Mouse (Mus musculus): ENCODE results near the gene Prpsap2.

- TF ChIP-seq CTCF (IDR thresholded peaks at IDR 0.05) (no peak), EP300 (IDR thresholded peaks at IDR 0.05; ENCODE audit: insufficient read depth, low read depth, low read length) (no peak)
Measured at GRCm38 (mm10) chr11:61705581-61705980, 56.3 kb downstream of the Prpsap2 start.

Measured in heart, adult 2 months (tissue).